Mouse (Mus musculus) MEL (cell line): Measurements from ENCODE around the gene Mt1. TPM values are rescaled to one million over a fixed set of nuclear protein-coding genes. Genes with fewer than 3 reads are reported as not detected.
A peak's percentile ranks its signal among the peaks of the same experiment; 100 is the strongest.

Experiments
- DNase-seq: peaks from one replicate; pipeline ENCODE4 v3.0.0; 2011; ENCODE audit warnings: low read depth, low spot score
- H3K27ac ChIP-seq: 2 replicates; pipeline ENCODE4 v1.5.1; 2012; ENCODE audit warnings: low read depth, mild to moderate bottlenecking, control low read depth, low read length, moderate library complexity; ENCODE audit not compliant: control insufficient read depth
- H3K27me3 ChIP-seq, 2 experiments: fragments of 150-350 bp in 1 of 2; sonication (generic) in 1 of 2; 2 replicates each; pipeline ENCODE4 v1.6.1; 2012; ENCODE audit warnings: low read length in 2 of 2, mild to moderate bottlenecking in 2 of 2, improper control_type of control experiment in 1 of 2, moderate library complexity in 1 of 2; ENCODE audit not compliant: insufficient read depth in 2 of 2, control insufficient read depth in 1 of 2
- H3K36me3 ChIP-seq, 2 experiments: 2 replicates each; pipeline ENCODE4 v1.6.1; 2012 to 2014; ENCODE audit warnings: low read length in 2 of 2, improper control_type of control experiment in 1 of 2, inconsistent platforms in 1 of 2, mild to moderate bottlenecking in 1 of 2; ENCODE audit not compliant: insufficient read depth in 2 of 2, control insufficient read depth in 1 of 2
- H3K4me1 ChIP-seq, 2 experiments: fragments of 150-350 bp in 1 of 2; sonication (generic) in 1 of 2; 2 replicates each; pipeline ENCODE4 v1.6.1; 2012; ENCODE audit warnings: low read length in 2 of 2, improper control_type of control experiment in 1 of 2, mild to moderate bottlenecking in 1 of 2; ENCODE audit not compliant: insufficient read depth in 2 of 2, control insufficient read depth in 1 of 2
- H3K4me3 ChIP-seq, 2 experiments: fragments of 150-350 bp in 1 of 2; sonication (generic) in 1 of 2; 2 replicates each; pipeline ENCODE4 v1.5.1; 2012; ENCODE audit warnings: low read depth in 2 of 2, low read length in 2 of 2, mild to moderate bottlenecking in 2 of 2, moderate library complexity in 2 of 2, control low read depth in 1 of 2, improper control_type of control experiment in 1 of 2; ENCODE audit not compliant: control insufficient read depth in 1 of 2, insufficient read depth in 1 of 2
- H3K79me2 ChIP-seq: 2 replicates; pipeline ENCODE4 v1.6.1; 2012; ENCODE audit warnings: mild to moderate bottlenecking, low read length, moderate library complexity; ENCODE audit not compliant: control insufficient read depth, poor library complexity, insufficient read depth
- H3K9ac ChIP-seq: 2 replicates; pipeline ENCODE4 v1.6.1; 2012; ENCODE audit warnings: low read depth, mild to moderate bottlenecking, control low read depth, low read length, moderate library complexity; ENCODE audit not compliant: control insufficient read depth, poor library complexity, severe bottlenecking
- H3K9me3 ChIP-seq: fragments of 150-350 bp; sonication (generic); replicated peaks from 2 replicates; pipeline ENCODE4 v1.6.1; 2012; ENCODE audit warnings: mild to moderate bottlenecking, low read length, improper control_type of control experiment, moderate library complexity; ENCODE audit not compliant: insufficient read depth
- BHLHE40 ChIP-seq: IDR thresholded peaks from 2 replicates; pipeline ENCODE4 v1.6.1; 2012; ENCODE audit warnings: low read depth, mild to moderate bottlenecking, inconsistent platforms, low read length, improper control_type of control experiment, borderline replicate concordance
- CTCF ChIP-seq, 3 experiments: IDR thresholded peaks in 2 of 3; conservative IDR thresholded peaks in 1 of 3; 2 replicates each; pipeline ENCODE4 v1.5.1; 2011 to 2012; ENCODE audit warnings: low read length in 3 of 3, low read depth in 2 of 3, mild to moderate bottlenecking in 2 of 3, improper control_type of control experiment in 1 of 3, inconsistent platforms in 1 of 3, mixed read lengths in 1 of 3, moderate library complexity in 1 of 3; ENCODE audit not compliant: control insufficient read depth in 1 of 3, insufficient read depth in 1 of 3, poor library complexity in 1 of 3, severe bottlenecking in 1 of 3
- E2F4 ChIP-seq: IDR thresholded peaks from 2 replicates; pipeline ENCODE4 v1.6.1; 2011; ENCODE audit warnings: low read depth, low read length, improper control_type of control experiment, borderline replicate concordance
- EP300 ChIP-seq, 2 experiments: IDR thresholded peaks; 2 replicates each; pipeline ENCODE4 v1.6.1; 2011; ENCODE audit warnings: improper control_type of control experiment in 2 of 2, low read length in 2 of 2, low read depth in 1 of 2, mild to moderate bottlenecking in 1 of 2
- ETS1 ChIP-seq: IDR thresholded peaks from 2 replicates; pipeline ENCODE4 v1.6.1; 2012; ENCODE audit warnings: low read depth, mild to moderate bottlenecking, inconsistent platforms, low read length, improper control_type of control experiment, moderate library complexity
- GATA1 ChIP-seq: IDR thresholded peaks from 2 replicates; pipeline ENCODE4 v1.6.1; 2011; ENCODE audit warnings: low read depth, low read length, improper control_type of control experiment
- JUND ChIP-seq: IDR thresholded peaks from 2 replicates; pipeline ENCODE4 v1.6.1; 2011; ENCODE audit warnings: low read depth, mild to moderate bottlenecking, improper control_type of control experiment, low read length
- KAT2A ChIP-seq: conservative IDR thresholded peaks from 2 replicates; pipeline ENCODE4 v1.6.1; 2012; ENCODE audit warnings: low read depth, low read length, improper control_type of control experiment, inconsistent platforms
- MAFK ChIP-seq: IDR thresholded peaks from 2 replicates; pipeline ENCODE4 v1.6.1; 2011; ENCODE audit warnings: low read depth, mild to moderate bottlenecking, low read length, improper control_type of control experiment, borderline replicate concordance
- MAZ ChIP-seq: IDR thresholded peaks from 2 replicates; pipeline ENCODE4 v1.6.1; 2012; ENCODE audit warnings: low read depth, mild to moderate bottlenecking, inconsistent platforms, low read length, improper control_type of control experiment
- MYC ChIP-seq: IDR thresholded peaks from 2 replicates; pipeline ENCODE4 v1.6.1; 2011; ENCODE audit warnings: low read depth, mild to moderate bottlenecking, low read length, improper control_type of control experiment, moderate library complexity
- NELFE ChIP-seq: IDR thresholded peaks from 2 replicates; pipeline ENCODE4 v1.6.1; 2011; ENCODE audit warnings: low read depth, low read length, improper control_type of control experiment
- NRF1 ChIP-seq: IDR thresholded peaks from 2 replicates; pipeline ENCODE4 v1.6.1; 2014; ENCODE audit warnings: low read depth, mild to moderate bottlenecking, inconsistent platforms, low read length, improper control_type of control experiment, moderate library complexity; ENCODE audit not compliant: poor library complexity, insufficient read depth, severe bottlenecking
- POLR2A ChIP-seq, 2 experiments: IDR thresholded peaks; 2 replicates each; pipeline ENCODE4 v1.6.1; 2011 to 2012; ENCODE audit warnings: low read length in 2 of 2, mild to moderate bottlenecking in 2 of 2, control low read depth in 1 of 2, improper control_type of control experiment in 1 of 2, low read depth in 1 of 2, moderate library complexity in 1 of 2; ENCODE audit not compliant: control insufficient read depth in 1 of 2, insufficient read depth in 1 of 2, poor library complexity in 1 of 2
- POLR2AphosphoS2 ChIP-seq: IDR thresholded peaks from 2 replicates; pipeline ENCODE4 v1.6.1; 2011; ENCODE audit warnings: low read length, improper control_type of control experiment
- POLR2AphosphoS5 ChIP-seq: IDR thresholded peaks from 2 replicates; pipeline ENCODE4 v1.6.1; 2012; ENCODE audit warnings: low read depth, borderline replicate concordance, mild to moderate bottlenecking, inconsistent platforms, low read length, moderate library complexity, mixed read lengths
- RCOR1 ChIP-seq: IDR thresholded peaks from 2 replicates; pipeline ENCODE4 v1.6.1; 2012; ENCODE audit warnings: low read depth, mild to moderate bottlenecking, inconsistent platforms, low read length, improper control_type of control experiment
- SMC3 ChIP-seq: IDR thresholded peaks from 2 replicates; pipeline ENCODE4 v1.6.1; 2011; ENCODE audit warnings: low read depth, low read length, improper control_type of control experiment
- TAL1 ChIP-seq: IDR thresholded peaks from 2 replicates; pipeline ENCODE4 v1.6.1; 2012; ENCODE audit warnings: mild to moderate bottlenecking, inconsistent platforms, low read length, moderate library complexity, mixed read lengths
- TBP ChIP-seq: IDR thresholded peaks from 2 replicates; pipeline ENCODE4 v1.8.0; 2011; ENCODE audit warnings: low read depth, low read length, improper control_type of control experiment
- TCF12 ChIP-seq: IDR thresholded peaks from 2 replicates; pipeline ENCODE4 v1.6.1; 2014; ENCODE audit warnings: low read depth, mild to moderate bottlenecking, inconsistent platforms, low read length, improper control_type of control experiment, moderate library complexity
- USF1 ChIP-seq: IDR thresholded peaks from 2 replicates; pipeline ENCODE4 v1.6.1; 2014; ENCODE audit warnings: low read depth, mild to moderate bottlenecking, inconsistent platforms, low read length, improper control_type of control experiment, moderate library complexity
- ZC3H11A ChIP-seq: IDR thresholded peaks from 2 replicates; pipeline ENCODE4 v1.6.1; 2012; ENCODE audit warnings: low read depth, mild to moderate bottlenecking, inconsistent platforms, low read length, improper control_type of control experiment
- ZMIZ1 ChIP-seq: IDR thresholded peaks from 2 replicates; pipeline ENCODE4 v1.6.1; 2012; ENCODE audit warnings: low read depth, mild to moderate bottlenecking, inconsistent platforms, low read length, improper control_type of control experiment, moderate library complexity
- polyA plus RNA-seq, 2 experiments: library from polyadenylated mRNA; stranded (reverse) in 1 of 2; unstranded in 1 of 2; fragments of >175 nt in 1 of 2; fragments of >200 nt in 1 of 2; gene quantifications; 2 replicates each; pipeline versions ENCODE4 v1.2.1 to v1.2.4; 2012; ENCODE audit warnings: low replicate concordance in 2 of 2, low read depth in 1 of 2; ENCODE audit not compliant: insufficient read length in 2 of 2, insufficient read depth in 1 of 2, missing spikeins in 1 of 2
- total RNA-seq: library from RNA; depleted of rRNA; stranded (reverse); fragments of 300-350 nt; gene quantifications from 2 replicates; pipeline ENCODE4 v1.2.3, GENCODE M21; 2012

The Mt1 gene
- total and polyA plus RNA-seq, 3 experiments, result 1,017 to 2,940 (median 1,189) TPM

DNA sequence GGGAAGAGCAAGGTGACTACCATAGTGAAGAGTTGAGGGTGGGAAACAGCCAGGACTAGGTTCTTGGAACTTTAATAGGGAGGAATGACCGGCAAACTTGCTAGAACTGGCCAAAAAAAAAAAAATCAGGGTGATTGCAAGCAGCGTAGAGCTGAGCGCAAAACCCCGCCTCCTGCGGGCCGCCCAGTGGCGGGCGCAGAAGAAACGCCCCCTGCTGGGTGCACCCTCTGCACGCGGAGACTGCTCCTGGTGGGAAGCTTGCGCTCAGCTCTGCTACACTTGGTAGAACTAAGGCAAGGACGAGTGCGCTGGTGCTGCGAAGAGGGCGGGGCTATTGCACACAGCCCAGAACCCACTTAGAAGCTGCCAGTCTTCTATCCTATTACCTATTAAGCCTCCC is 4.2 kb downstream of the Mt1 start (continued):
- TF ChIP-seq E2F4, result no peak; the same call in 1 of the 2 replicates
- 0 out of 2 replicates have a peak, but pooled peaks have one; percentile 50 for TF ChIP-seq NELFE
- peak in 1 of 2 experiments; percentile 60; a peak in 1 of 4 replicates for TF ChIP-seq POLR2A (IDR thresholded peaks at IDR 0.05; ENCODE audit: control insufficient read depth in 1 of 2, insufficient read depth in 1 of 2, low read depth in 1 of 2, low read length in 2 of 2, poor library complexity in 1 of 2)

DNA sequence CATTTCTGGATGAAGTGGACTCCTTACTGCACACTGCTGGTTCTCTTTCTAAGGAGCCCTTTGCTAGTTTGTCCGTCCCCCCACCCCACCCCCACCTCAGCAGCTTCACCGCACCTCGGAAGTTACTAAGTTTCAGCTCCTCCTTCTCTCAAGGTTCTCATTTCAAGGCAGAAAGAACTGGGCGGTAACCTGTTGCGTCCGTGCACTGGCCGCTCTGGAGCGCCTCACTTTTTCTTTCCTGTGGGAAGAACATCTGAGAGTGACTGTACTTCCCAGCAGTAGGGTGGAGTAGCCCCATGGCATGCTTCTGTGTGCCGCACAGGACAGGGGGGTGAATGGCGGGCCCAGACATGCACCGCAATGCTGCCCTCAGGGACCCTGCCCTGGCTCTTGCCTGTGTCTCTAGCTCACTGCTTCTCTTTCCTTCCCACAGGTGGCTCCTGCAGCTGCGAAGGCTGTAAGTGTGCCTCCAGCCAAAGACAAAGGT is 5.5 kb downstream of the Mt1 start:
- Histone ChIP-seq H3K27ac (no peak overlapping the region), H3K9ac (no peak overlapping the region), H3K27me3 (no peaks in the 10 kb centered on the region), H3K79me2 (peaks cover 13% of the 10 kb centered on the region), H3K4me1 (peaks cover 0 to 23% of the 10 kb centered on the region in 2 experiments; a peak in 2 of 4 replicates), H3K4me3 (no peak overlapping the region), H3K36me3 (peaks cover 0 to 6% of the 10 kb centered on the region in 2 experiments; a peak in 1 of 4 replicates), H3K9me3 (no peaks in the 10 kb centered on the region)
- DNase-seq, result no peak
- no peak for TF ChIP-seq POLR2A (IDR thresholded peaks at IDR 0.05; ENCODE audit: control insufficient read depth in 1 of 2, insufficient read depth in 1 of 2, low read depth in 1 of 2, low read length in 2 of 2, poor library complexity in 1 of 2)
- no peak for TF ChIP-seq ZMIZ1
- TF ChIP-seq MYC, result no peak
- no peak for TF ChIP-seq POLR2AphosphoS2
- no peak for TF ChIP-seq EP300 (IDR thresholded peaks at IDR 0.05; ENCODE audit: low read depth in 1 of 2, low read length in 2 of 2)
- TF ChIP-seq BHLHE40, result no peak
- TF ChIP-seq JUND, result no peak
- no peak for TF ChIP-seq POLR2AphosphoS5

DNA sequence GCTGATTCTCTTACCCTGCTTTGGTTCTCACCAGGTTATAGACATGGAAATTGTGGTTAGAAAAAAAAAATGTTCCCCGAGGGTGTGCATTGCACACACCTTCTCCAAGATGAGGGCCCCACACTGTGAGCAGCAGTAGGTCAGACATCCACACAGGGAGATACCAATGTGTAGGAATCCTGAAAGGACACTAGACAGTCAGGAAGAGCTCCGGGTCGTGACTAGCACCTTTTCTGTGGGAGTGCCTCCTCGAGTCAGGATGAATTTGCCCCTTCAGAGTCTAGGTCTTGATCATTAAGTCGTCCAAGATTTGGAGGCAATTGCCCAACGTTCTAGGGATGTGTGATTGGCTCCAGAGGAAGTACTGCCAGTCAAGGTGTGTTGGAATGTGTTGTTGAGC is 6.9 kb downstream of the Mt1 start:
- Histone ChIP-seq H3K4me3 (no peak overlapping the region), H3K4me1 (peaks cover 11 to 37% of the 10 kb centered on the region in 2 experiments), H3K27me3 (no peaks in the 10 kb centered on the region), H3K27ac (no peak overlapping the region), H3K79me2 (no peaks in the 10 kb centered on the region; the same call in 1 of the 2 replicates), H3K9ac (no peak overlapping the region), H3K9me3 (no peaks in the 10 kb centered on the region), H3K36me3 (peaks cover 0 to 20% of the 10 kb centered on the region in 2 experiments; a peak in 2 of 4 replicates)
- no peak for DNase-seq
- no peak for TF ChIP-seq USF1

DNA sequence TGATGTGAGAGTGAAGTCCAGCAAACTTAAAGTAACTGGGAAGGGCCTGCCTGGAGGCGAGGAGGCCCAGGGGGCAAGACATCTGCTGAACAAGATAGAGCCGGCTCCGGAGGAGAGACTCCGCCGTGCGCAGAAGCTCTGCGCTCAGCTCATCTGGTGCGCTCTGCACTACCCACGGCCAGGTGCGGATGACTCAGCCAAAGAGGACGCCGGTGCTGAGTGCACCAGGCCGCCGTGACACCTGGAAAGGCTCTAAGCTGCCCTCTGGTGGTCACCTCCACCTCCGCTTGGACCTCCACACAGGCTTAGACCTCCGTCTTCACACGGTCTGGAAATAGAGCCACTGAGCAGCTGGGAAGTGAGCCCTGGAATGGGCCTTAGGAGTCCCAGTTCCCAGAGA is 7.7 kb downstream of the Mt1 start:
- no peaks in the 10 kb centered on the region; the same call in 1 of the 2 replicates for H3K79me2 ChIP-seq
- H3K27me3 ChIP-seq, result no peaks in the 10 kb centered on the region
- no peaks in the 10 kb centered on the region for H3K9me3 ChIP-seq
- H3K27ac ChIP-seq, result no peak overlapping the region
- peaks cover 11 to 37% of the 10 kb centered on the region in 2 experiments for H3K4me1 ChIP-seq
- H3K36me3 ChIP-seq, result peaks cover 0 to 23% of the 10 kb centered on the region in 2 experiments; a peak in 2 of 4 replicates
- DNase-seq, result peak; percentile 46
- no peak overlapping the region for H3K9ac ChIP-seq
- no peak overlapping the region for H3K4me3 ChIP-seq
- TF ChIP-seq ETS1 (no peak), TCF12 (peak; percentile 16; the same call in 1 of the 2 replicates), GATA1 (no peak), CTCF (IDR thresholded peaks at IDR 0.05 in 2 of 3, conservative IDR thresholded peaks at IDR 0.05 in 1 of 3; ENCODE audit: control insufficient read depth in 1 of 3, insufficient read depth in 1 of 3, low read depth in 2 of 3, low read length in 3 of 3, poor library complexity in 1 of 3, severe bottlenecking in 1 of 3) (peak; percentile 55 to 76 (median 65)), KAT2A (no peak), MAZ (no peak), SMC3 (peak; percentile 63), E2F4 (no peak), ZC3H11A (peak; percentile 25; the same call in 1 of the 2 replicates), POLR2AphosphoS2 (no peak), RCOR1 (no peak), MAFK (no peak), TAL1 (no peak), NRF1 (no peak), TBP (no peak)
